Mouse (Mus musculus) CH12.LX (cell line): ENCODE data around the gene Fosl1. TPM values are rescaled to one million over a fixed set of nuclear protein-coding genes. Genes with fewer than 3 reads are reported as not detected.

Experiments used
- DNase-seq: peaks from one replicate; pipeline ENCODE4 v3.0.0-alpha.2; 2013; ENCODE audit errors: extremely low read depth
- H3K27ac ChIP-seq: 2 replicates; pipeline ENCODE4 v1.5.1; 2012; ENCODE audit warnings: low read depth, mild to moderate bottlenecking, control low read depth, moderate library complexity; ENCODE audit not compliant: insufficient read depth
- H3K27me3 ChIP-seq: replicated peaks from 2 replicates; pipeline ENCODE3; 2012; ENCODE audit warnings: inconsistent platforms
- H3K36me3 ChIP-seq, 2 experiments: replicated peaks in 1 of 2; 2 replicates each; pipeline versions ENCODE3 to v1.6.1; 2012; ENCODE audit warnings: inconsistent platforms in 1 of 2, low read length in 1 of 2, mild to moderate bottlenecking in 1 of 2, mixed read lengths in 1 of 2, moderate library complexity in 1 of 2; ENCODE audit not compliant: control insufficient read depth in 1 of 2, insufficient read depth in 1 of 2
- H3K4me1 ChIP-seq, 2 experiments: 2 replicates each; pipeline ENCODE4 v1.6.1; 2012; ENCODE audit warnings: inconsistent platforms in 1 of 2, moderate library complexity in 1 of 2; ENCODE audit not compliant: insufficient read depth in 2 of 2, control insufficient read depth in 1 of 2
- H3K4me2 ChIP-seq: 2 replicates; pipeline ENCODE4 v1.6.1; 2012; ENCODE audit warnings: low read depth, mild to moderate bottlenecking, control low read depth; ENCODE audit not compliant: poor library complexity, insufficient read depth, severe bottlenecking
- H3K4me3 ChIP-seq, 3 experiments: fragments of 150-350 bp in 1 of 3; sonication (generic) in 1 of 3; replicated peaks in 1 of 3; 2 replicates each; pipeline versions ENCODE3 to v1.5.1; 2011 to 2012; ENCODE audit warnings: low read depth in 2 of 3, low read length in 2 of 3, mild to moderate bottlenecking in 2 of 3, moderate library complexity in 2 of 3, control low read depth in 1 of 3, improper control_type of control experiment in 1 of 3, inconsistent platforms in 1 of 3, mixed read lengths in 1 of 3; ENCODE audit not compliant: poor library complexity in 1 of 3
- H3K79me2 ChIP-seq: replicated peaks from 2 replicates; pipeline ENCODE4 v1.6.1; 2012; ENCODE audit warnings: mild to moderate bottlenecking, moderate library complexity; ENCODE audit not compliant: control insufficient read depth, poor library complexity, insufficient read depth, severe bottlenecking; ENCODE audit errors: extremely low read depth
- H3K9ac ChIP-seq: 2 replicates; pipeline ENCODE4 v1.6.1; 2012; ENCODE audit warnings: low read depth, mild to moderate bottlenecking, control low read depth, moderate library complexity; ENCODE audit not compliant: insufficient read depth
- H3K9me3 ChIP-seq: replicated peaks from 2 replicates; pipeline ENCODE3; 2012; ENCODE audit warnings: low read length, inconsistent platforms, mixed read lengths
- CHD1 ChIP-seq: IDR thresholded peaks from 2 replicates; pipeline ENCODE4 v1.6.1; 2012; ENCODE audit warnings: low read depth, low read length, improper control_type of control experiment, inconsistent platforms
- CHD2 ChIP-seq: IDR thresholded peaks from 2 replicates; pipeline ENCODE4 v1.6.1; 2011; ENCODE audit warnings: low read length, improper control_type of control experiment
- CTCF ChIP-seq, 2 experiments: IDR thresholded peaks in 1 of 2; conservative IDR thresholded peaks in 1 of 2; 2 replicates each; pipeline ENCODE4 v1.5.1; 2011 to 2012; ENCODE audit warnings: low read depth in 2 of 2, low read length in 2 of 2, improper control_type of control experiment in 1 of 2, inconsistent platforms in 1 of 2, mild to moderate bottlenecking in 1 of 2, moderate library complexity in 1 of 2
- E2F4 ChIP-seq: IDR thresholded peaks from 2 replicates; pipeline ENCODE4 v1.6.1; 2011; ENCODE audit warnings: low read depth, low read length, improper control_type of control experiment; ENCODE audit not compliant: insufficient replicate concordance
- ELF1 ChIP-seq: IDR thresholded peaks from 2 replicates; pipeline ENCODE4 v1.6.1; 2014; ENCODE audit warnings: low read depth, mild to moderate bottlenecking, inconsistent platforms, low read length, improper control_type of control experiment
- JUN ChIP-seq: IDR thresholded peaks from 2 replicates; pipeline ENCODE4 v1.6.1; 2011; ENCODE audit warnings: low read depth, mild to moderate bottlenecking, low read length, improper control_type of control experiment, moderate library complexity; ENCODE audit not compliant: insufficient read depth
- JUND ChIP-seq: conservative IDR thresholded peaks from 2 replicates; pipeline ENCODE4 v1.6.1; 2011; ENCODE audit warnings: low read depth, low read length, improper control_type of control experiment
- KAT2A ChIP-seq: IDR thresholded peaks from 2 replicates; pipeline ENCODE4 v1.6.1; 2012; ENCODE audit warnings: low read length, improper control_type of control experiment, inconsistent platforms; ENCODE audit not compliant: insufficient replicate concordance
- NELFE ChIP-seq: IDR thresholded peaks from 2 replicates; pipeline ENCODE4 v1.6.1; 2011; ENCODE audit warnings: low read depth, low read length, improper control_type of control experiment
- TBP ChIP-seq: conservative IDR thresholded peaks from 2 replicates; pipeline ENCODE4 v1.6.1; 2011; ENCODE audit warnings: low read depth, low read length, improper control_type of control experiment
- TCF12 ChIP-seq: IDR thresholded peaks from 2 replicates; pipeline ENCODE4 v1.6.1; 2014; ENCODE audit warnings: low read depth, mild to moderate bottlenecking, inconsistent platforms, low read length, improper control_type of control experiment
- UBTF ChIP-seq: IDR thresholded peaks from 2 replicates; pipeline ENCODE4 v1.6.1; 2012; ENCODE audit warnings: low read depth, mild to moderate bottlenecking, inconsistent platforms, low read length, improper control_type of control experiment, moderate library complexity
- ZKSCAN1 ChIP-seq: IDR thresholded peaks from 2 replicates; pipeline ENCODE4 v1.6.1; 2012; ENCODE audit warnings: low read depth, inconsistent platforms, low read length, improper control_type of control experiment, borderline replicate concordance
- ZMIZ1 ChIP-seq: IDR thresholded peaks from 2 replicates; pipeline ENCODE4 v1.6.1; 2012; ENCODE audit warnings: low read depth, mild to moderate bottlenecking, inconsistent platforms, low read length, improper control_type of control experiment
- ZNF384 ChIP-seq: IDR thresholded peaks from 2 replicates; pipeline ENCODE4 v1.6.1; 2012; ENCODE audit warnings: low read depth, low read length, improper control_type of control experiment, inconsistent platforms
- dilution Hi-C: fragments of 300-500 bp; cut with MboI; formaldehyde crosslinking; loops from 2 replicates; pipeline ENCODE4 v1.14.3; 2020; ENCODE audit warnings: low sequenced_read_pairs; ENCODE audit not compliant: extremely low pct_unique_long_range_greater_than_20kb, extremely low pct_ligation_motif_present
- in situ Hi-C: fragments of 300-500 bp; cut with MboI; formaldehyde crosslinking; loops from 3 replicates; pipeline ENCODE4 v1.14.3; 2019; ENCODE audit warnings: low sequenced_read_pairs, low pct_ligation_motif_present, low pct_unique_long_range_greater_than_20kb, mixed read lengths
- polyA plus RNA-seq: library from polyadenylated mRNA; unstranded; fragments of >175 nt; gene quantifications from 2 replicates; pipeline ENCODE4 v1.2.1, GENCODE M21; 2012; ENCODE audit warnings: low read depth; ENCODE audit not compliant: insufficient read length
- total RNA-seq, 2 experiments: library from RNA; depleted of rRNA; stranded (reverse); fragments of 300-350 nt in 1 of 2; fragments of >200 nt in 1 of 2; gene quantifications; 2 replicates each; pipeline ENCODE4 v1.2.3; 2012 to 2014

The Fosl1 gene
- total and polyA plus RNA-seq, 3 experiments = not detected

DNA sequence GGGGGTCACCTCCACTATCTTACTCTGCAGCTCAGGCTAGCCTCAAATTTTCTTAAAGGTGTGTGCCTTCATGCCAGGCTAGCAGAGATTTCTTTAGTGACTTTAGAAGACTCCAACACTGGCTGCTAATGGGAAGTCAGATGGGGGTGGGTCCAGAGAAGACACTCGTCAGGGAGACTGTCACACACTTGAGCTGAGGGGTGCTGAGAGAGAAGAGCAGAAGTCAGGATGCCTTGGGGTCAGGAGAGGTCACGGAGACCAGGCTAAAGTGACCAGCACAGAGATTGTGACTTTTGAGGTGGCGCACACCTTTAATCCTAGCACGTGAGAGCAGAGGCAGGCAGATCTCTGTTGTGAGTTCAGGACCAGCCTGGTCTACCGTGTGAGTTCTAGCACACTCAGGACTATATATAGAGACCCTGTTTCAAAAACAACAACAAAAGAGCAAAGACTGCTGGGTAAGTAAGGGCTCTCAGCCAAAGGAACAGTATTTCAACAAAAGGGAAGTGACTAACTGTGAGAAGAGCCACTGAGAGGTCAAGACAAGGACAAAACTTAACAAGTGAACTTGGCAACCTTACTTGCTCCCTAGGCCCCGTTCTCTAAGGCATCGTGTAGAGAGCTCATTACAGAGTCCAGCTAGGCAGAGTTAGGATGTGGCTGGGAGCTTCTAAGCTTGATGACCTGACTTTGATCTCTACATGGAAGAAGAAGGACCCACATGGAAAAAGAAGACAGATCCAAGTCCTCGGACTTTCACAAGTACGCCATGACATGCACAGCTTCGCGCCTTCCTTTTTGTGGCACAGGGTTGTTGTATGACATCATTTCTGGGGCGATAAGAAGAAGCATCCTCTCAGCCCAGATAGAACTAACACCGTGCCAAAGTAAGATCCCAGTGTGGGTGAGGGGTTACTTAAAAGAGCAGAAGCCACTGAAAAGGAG is 39.0 kb upstream of the Fosl1 start:
- DNase-seq = no peak
- no peak overlapping the region; the same call in 1 of the 2 replicates for H3K9ac ChIP-seq

GRCm38 (mm10) chr19:5409068-5409467 is 38.3 kb upstream of the Fosl1 start:
- H3K9me3 ChIP-seq = no peaks in the 10 kb centered on the region
- H3K79me2 ChIP-seq = no peaks in the 10 kb centered on the region
- no peaks in the 10 kb centered on the region for H3K27me3 ChIP-seq
- in situ Hi-C loops (no loop called here), dilution Hi-C loops (no loop called here)
- no peak overlapping the region for H3K9ac ChIP-seq
- H3K36me3 ChIP-seq = peaks cover 0 to 6% of the 10 kb centered on the region in 2 experiments
- H3K4me3 ChIP-seq = no peak overlapping the region
- DNase-seq = no peak
- H3K4me1 ChIP-seq = peaks cover 9 to 26% of the 10 kb centered on the region in 2 experiments; a peak in 3 of 4 replicates
- no peak for TF ChIP-seq JUND
- TF ChIP-seq E2F4 = no peak
- TF ChIP-seq ZMIZ1 = no peak
- TF ChIP-seq ZKSCAN1 = no peak
- TF ChIP-seq UBTF = no peak
- no peak for TF ChIP-seq TCF12
- TF ChIP-seq CHD1 = no peak
- TF ChIP-seq, all 38 proteins: peak for 0
- no peak overlapping the region for H3K4me2 ChIP-seq
- no peak overlapping the region for H3K27ac ChIP-seq

More for the DNA sequence above, 39.0 kb upstream of the Fosl1 start:
- Histone ChIP-seq H3K79me2 (no peaks in the 10 kb centered on the region), H3K4me2 (no peak overlapping the region), H3K27me3 (no peaks in the 10 kb centered on the region), H3K27ac (no peak overlapping the region), H3K4me3 (peak overlapping the region in 1 of 3 experiments; percentile 75), H3K9me3 (no peaks in the 10 kb centered on the region), H3K36me3 (peaks cover 0 to 6% of the 10 kb centered on the region in 2 experiments), H3K4me1 (peaks cover 9 to 26% of the 10 kb centered on the region in 2 experiments; a peak in 3 of 4 replicates)
- dilution Hi-C loops = no loop called here
- no peak for TF ChIP-seq CTCF (conservative IDR thresholded peaks at IDR 0.05 in 1 of 2, IDR thresholded peaks at IDR 0.05 in 1 of 2; ENCODE audit: low read depth in 2 of 2, low read length in 2 of 2)
- in situ Hi-C loops = no loop called here

- Histone ChIP-seq H3K27me3 (no peaks in the 10 kb centered on the region), H3K4me3 (no peak overlapping the region), H3K4me2 (no peak overlapping the region), H3K27ac (no peak overlapping the region), H3K9ac (no peak overlapping the region), H3K9me3 (no peaks in the 10 kb centered on the region), H3K79me2 (no peaks in the 10 kb centered on the region), H3K4me1 (peaks cover 9 to 24% of the 10 kb centered on the region in 2 experiments; a peak in 3 of 4 replicates), H3K36me3 (peaks cover 0 to 6% of the 10 kb centered on the region in 2 experiments)
- no peak for DNase-seq
- dilution Hi-C loops (no loop called here), in situ Hi-C loops (no loop called here)
- TF ChIP-seq KAT2A (no peak), CHD1 (no peak), UBTF (no peak), TCF12 (no peak), CTCF (conservative IDR thresholded peaks at IDR 0.05 in 1 of 2, IDR thresholded peaks at IDR 0.05 in 1 of 2; ENCODE audit: low read depth in 2 of 2, low read length in 2 of 2) (no peak), ELF1 (no peak), CHD2 (no peak), JUN (no peak), TBP (no peak), NELFE (no peak), ZNF384 (no peak), ZKSCAN1 (no peak)
These were observed 36.7 kb upstream of the Fosl1 start for GRCm38 (mm10) chr19:5410641-5411040.
